Mouse (Mus musculus): ENCODE results near the gene Sntb2. TPM values are rescaled to one million over a fixed set of nuclear protein-coding genes. Genes with fewer than 3 reads are reported as not detected.
A peak's percentile ranks its signal among the peaks of the same experiment; 100 is the strongest.

The Sntb2 gene
- polyA plus RNA-seq, 1 experiment, result 10.4 TPM

GRCm38 (mm10) chr8:106899473-106899872 lies 36.1 kb upstream of the Sntb2 start:
- DNase-seq, result no peak
- 90% methylated on average over 5 of the region's 5 CpGs for WGBS
- Histone ChIP-seq H3K4me1 (ENCODE audit: control insufficient read depth, insufficient read depth, low read length) (peaks cover 3% of the 10 kb centered on the region; the same call in 1 of the 2 replicates), H3K4me3 (ENCODE audit: insufficient read depth, low read depth, low read length) (no peak overlapping the region), H3K27ac (ENCODE audit: insufficient read depth, low read depth, low read length) (no peak overlapping the region), H3K27me3 (replicated peaks; ENCODE audit: control insufficient read depth, insufficient read depth, low read length) (no peaks in the 10 kb centered on the region), H3K36me3 (ENCODE audit: control insufficient read depth, insufficient read depth, low read length) (peaks cover 3% of the 10 kb centered on the region)
- TF ChIP-seq CTCF (conservative IDR thresholded peaks at IDR 0.05; ENCODE audit: insufficient read depth, insufficient read length, low read depth, low read length), result no peak
- no peak for TF ChIP-seq POLR2A (IDR thresholded peaks at IDR 0.05; ENCODE audit: low read depth, low read length)

GRCm38 (mm10) chr8:106905727-106906480 lies 29.6 kb upstream of the Sntb2 start:
- Histone ChIP-seq H3K27me3 (replicated peaks; ENCODE audit: control insufficient read depth, insufficient read depth, low read length) (no peaks in the 10 kb centered on the region), H3K27ac (ENCODE audit: insufficient read depth, low read depth, low read length) (no peak overlapping the region), H3K4me1 (ENCODE audit: control insufficient read depth, insufficient read depth, low read length) (peaks cover 7% of the 10 kb centered on the region; the same call in 1 of the 2 replicates), H3K36me3 (ENCODE audit: control insufficient read depth, insufficient read depth, low read length) (peaks cover 4% of the 10 kb centered on the region), H3K4me3 (ENCODE audit: insufficient read depth, low read depth, low read length) (no peak overlapping the region)
- TF ChIP-seq POLR2A (IDR thresholded peaks at IDR 0.05; ENCODE audit: low read depth, low read length), result no peak
- TF ChIP-seq CTCF (conservative IDR thresholded peaks at IDR 0.05; ENCODE audit: insufficient read depth, insufficient read length, low read depth, low read length), result peak; percentile 65
- 91% methylated on average over 17 of the region's 17 CpGs for WGBS
- peak; percentile 76 for DNase-seq

- Histone ChIP-seq H3K4me1 (ENCODE audit: control insufficient read depth, insufficient read depth, low read length) (peaks cover 7% of the 10 kb centered on the region; the same call in 1 of the 2 replicates), H3K4me3 (ENCODE audit: insufficient read depth, low read depth, low read length) (no peak overlapping the region), H3K27ac (ENCODE audit: insufficient read depth, low read depth, low read length) (no peak overlapping the region), H3K36me3 (ENCODE audit: control insufficient read depth, insufficient read depth, low read length) (peaks cover 2% of the 10 kb centered on the region; the same call in 1 of the 2 replicates), H3K27me3 (replicated peaks; ENCODE audit: control insufficient read depth, insufficient read depth, low read length) (no peaks in the 10 kb centered on the region)
- no peak for DNase-seq
- WGBS, result 96% methylated on average over 6 of the region's 6 CpGs
- TF ChIP-seq CTCF (conservative IDR thresholded peaks at IDR 0.05; ENCODE audit: insufficient read depth, insufficient read length, low read depth, low read length), result no peak
- no peak for TF ChIP-seq POLR2A (IDR thresholded peaks at IDR 0.05; ENCODE audit: low read depth, low read length)
These were observed 28.9 kb upstream of the Sntb2 start for GRCm38 (mm10) chr8:106906635-106907034.

GRCm38 (mm10) chr8:106907450-106907849 lies 28.1 kb upstream of the Sntb2 start:
- H3K36me3 ChIP-seq (ENCODE audit: control insufficient read depth, insufficient read depth, low read length), result peaks cover 2% of the 10 kb centered on the region; the same call in 1 of the 2 replicates
- 72% methylated on average over 6 of the region's 6 CpGs for WGBS
- H3K27ac ChIP-seq (ENCODE audit: insufficient read depth, low read depth, low read length), result no peak overlapping the region
- no peak overlapping the region for H3K4me3 ChIP-seq (ENCODE audit: insufficient read depth, low read depth, low read length)
- no peak for DNase-seq
- no peak for TF ChIP-seq POLR2A (IDR thresholded peaks at IDR 0.05; ENCODE audit: low read depth, low read length)
- TF ChIP-seq CTCF (conservative IDR thresholded peaks at IDR 0.05; ENCODE audit: insufficient read depth, insufficient read length, low read depth, low read length), result no peak
- peaks cover 4% of the 10 kb centered on the region; the same call in 1 of the 2 replicates for H3K4me1 ChIP-seq (ENCODE audit: control insufficient read depth, insufficient read depth, low read length)
- no peaks in the 10 kb centered on the region for H3K27me3 ChIP-seq (replicated peaks; ENCODE audit: control insufficient read depth, insufficient read depth, low read length)

GRCm38 (mm10) chr8:106908291-106908690 lies 27.3 kb upstream of the Sntb2 start:
- peaks cover 4% of the 10 kb centered on the region; the same call in 1 of the 2 replicates for H3K4me1 ChIP-seq (ENCODE audit: control insufficient read depth, insufficient read depth, low read length)
- peaks cover 2% of the 10 kb centered on the region; the same call in 1 of the 2 replicates for H3K36me3 ChIP-seq (ENCODE audit: control insufficient read depth, insufficient read depth, low read length)
- DNase-seq, result no peak
- 45% methylated on average over 7 of the region's 7 CpGs for WGBS
- H3K27ac ChIP-seq (ENCODE audit: insufficient read depth, low read depth, low read length), result no peak overlapping the region
- H3K4me3 ChIP-seq (ENCODE audit: insufficient read depth, low read depth, low read length), result no peak overlapping the region
- TF ChIP-seq POLR2A (IDR thresholded peaks at IDR 0.05; ENCODE audit: low read depth, low read length), result no peak
- no peaks in the 10 kb centered on the region for H3K27me3 ChIP-seq (replicated peaks; ENCODE audit: control insufficient read depth, insufficient read depth, low read length)

- H3K4me3 ChIP-seq (ENCODE audit: insufficient read depth, low read depth, low read length), result no peak overlapping the region
- no peak for DNase-seq
- no peaks in the 10 kb centered on the region for H3K27me3 ChIP-seq (replicated peaks; ENCODE audit: control insufficient read depth, insufficient read depth, low read length)
- 97% methylated on average over 10 of the region's 10 CpGs for WGBS
- peaks cover 9% of the 10 kb centered on the region for H3K36me3 ChIP-seq (ENCODE audit: control insufficient read depth, insufficient read depth, low read length)
- no peaks in the 10 kb centered on the region for H3K4me1 ChIP-seq (ENCODE audit: control insufficient read depth, insufficient read depth, low read length)
- TF ChIP-seq CTCF (conservative IDR thresholded peaks at IDR 0.05; ENCODE audit: insufficient read depth, insufficient read length, low read depth, low read length) (no peak), POLR2A (IDR thresholded peaks at IDR 0.05; ENCODE audit: low read depth, low read length) (no peak)
- no peak overlapping the region for H3K27ac ChIP-seq (ENCODE audit: insufficient read depth, low read depth, low read length)
These were observed 21.9 kb upstream of the Sntb2 start for GRCm38 (mm10) chr8:106913631-106914030.

- H3K4me1 ChIP-seq (ENCODE audit: control insufficient read depth, insufficient read depth, low read length), result peaks cover 5% of the 10 kb centered on the region; the same call in 1 of the 2 replicates
- DNase-seq, result no peak
- H3K27ac ChIP-seq (ENCODE audit: insufficient read depth, low read depth, low read length), result no peak overlapping the region
- no peaks in the 10 kb centered on the region for H3K27me3 ChIP-seq (replicated peaks; ENCODE audit: control insufficient read depth, insufficient read depth, low read length)
- H3K4me3 ChIP-seq (ENCODE audit: insufficient read depth, low read depth, low read length), result no peak overlapping the region
- 90% methylated on average over 8 of the region's 8 CpGs for WGBS
- peaks cover 7% of the 10 kb centered on the region for H3K36me3 ChIP-seq (ENCODE audit: control insufficient read depth, insufficient read depth, low read length)
- TF ChIP-seq POLR2A (IDR thresholded peaks at IDR 0.05; ENCODE audit: low read depth, low read length) (no peak), CTCF (conservative IDR thresholded peaks at IDR 0.05; ENCODE audit: insufficient read depth, insufficient read length, low read depth, low read length) (no peak)
These were observed 15.7 kb upstream of the Sntb2 start for GRCm38 (mm10) chr8:106919721-106920394.
